Mouse (Mus musculus): ENCODE measurements around the gene Recql5.

Recql5 gene

GRCm38 (mm10) chr11:115900561-115901337, 32.5 kb downstream of the Recql5 start:
- DNase-seq (ENCODE audit: low read depth): no peak

GRCm38 (mm10) chr11:115899486-115900266, 33.6 kb downstream of the Recql5 start, which contains the start of gene Smim5:
Gene Smim5 (plus strand): TSS chr11:115899966.
- peak; percentile 51 for DNase-seq (ENCODE audit: low read depth)

DNA sequence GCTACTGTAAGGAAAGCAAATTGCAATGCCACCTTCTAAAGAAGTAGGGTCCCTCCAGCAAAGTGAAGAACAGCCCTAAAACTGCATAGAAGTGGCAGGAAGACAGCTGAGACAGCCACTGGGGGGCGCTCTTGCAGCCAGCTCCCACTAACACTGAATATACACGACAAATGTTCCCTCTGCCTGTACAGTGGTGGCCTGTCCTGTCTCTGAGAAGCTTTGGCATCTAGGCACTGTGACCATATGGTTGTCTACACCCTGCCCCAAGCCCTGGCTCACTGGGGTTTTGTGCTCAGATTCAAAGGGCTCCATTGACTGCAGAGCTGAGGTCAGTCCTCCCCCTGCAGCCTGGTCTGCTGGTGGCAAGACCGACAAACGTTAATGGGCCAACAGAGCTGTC, 34.4 kb downstream of the Recql5 start:
- no peak for DNase-seq (ENCODE audit: low read depth)

DNA sequence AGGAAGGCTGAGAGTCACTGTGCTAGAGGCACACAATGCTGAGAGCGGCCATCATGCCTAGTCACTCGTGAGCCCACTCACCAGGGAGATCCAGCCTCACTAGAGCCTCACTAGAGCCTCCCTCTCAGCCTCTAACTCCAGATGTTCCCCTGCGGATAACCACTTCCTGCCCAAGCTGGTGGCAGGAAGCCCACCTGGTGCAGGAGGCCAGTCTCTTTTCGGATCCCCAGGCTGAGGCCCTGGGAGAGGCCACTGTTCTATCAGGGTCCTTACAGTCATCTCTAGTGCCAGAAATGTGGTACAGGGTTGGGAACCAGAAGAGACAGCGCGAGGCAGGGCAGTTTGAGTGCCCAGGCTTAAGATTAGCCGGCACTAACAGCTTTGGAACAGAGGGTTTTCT, 34.8 kb downstream of the Recql5 start:
- no peak for DNase-seq (ENCODE audit: low read depth)

- DNase-seq (ENCODE audit: low read depth): no peak
Observed at GRCm38 (mm10) chr11:115894755-115895520, 38.3 kb downstream of the Recql5 start.

DNA sequence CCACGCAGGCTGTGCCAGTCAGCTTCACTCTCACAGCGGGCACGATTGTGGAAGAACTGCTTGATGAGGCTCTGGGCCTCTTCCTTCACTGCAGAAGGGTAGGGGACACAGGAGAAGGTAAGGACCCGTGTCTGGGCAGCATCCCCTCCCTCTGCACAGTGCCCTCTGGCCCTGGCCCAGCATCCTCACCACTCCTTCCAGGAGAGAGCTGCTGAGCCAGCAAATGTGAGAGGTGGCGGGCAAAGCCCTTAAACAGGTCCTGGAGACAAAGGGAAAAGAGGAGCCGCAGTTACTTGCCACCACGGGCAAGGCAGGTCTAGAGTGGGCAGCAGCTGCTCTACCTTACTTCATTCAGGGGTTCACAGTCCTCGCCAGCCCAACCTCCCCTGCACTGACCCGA, 40.2 kb downstream of the Recql5 start:
- DNase-seq (ENCODE audit: low read depth): no peak

DNA sequence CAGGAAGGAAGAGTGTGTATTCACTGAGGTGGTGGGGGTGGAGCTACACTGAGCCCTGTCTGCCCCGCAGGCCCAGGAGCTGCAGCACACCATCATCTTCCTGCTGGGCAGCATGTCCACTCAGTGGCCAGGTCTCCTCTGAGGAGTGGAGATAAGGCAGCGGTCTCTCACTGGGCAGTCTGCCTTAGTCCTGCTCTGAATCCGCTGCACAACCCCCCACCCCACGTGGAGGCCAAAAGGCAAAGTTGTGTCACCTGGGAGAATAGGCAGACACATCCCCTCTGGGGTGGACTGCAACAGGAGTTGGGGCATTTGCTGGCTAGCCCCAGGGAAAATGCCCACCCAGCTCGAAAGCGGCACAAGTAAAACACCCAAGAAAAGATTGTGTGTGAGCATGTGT, 41.1 kb downstream of the Recql5 start:
- DNase-seq (ENCODE audit: low read depth): no peak

GRCm38 (mm10) chr11:115889159-115889558, 44.1 kb downstream of the Recql5 start:
- no peak for DNase-seq (ENCODE audit: low read depth)

DNA sequence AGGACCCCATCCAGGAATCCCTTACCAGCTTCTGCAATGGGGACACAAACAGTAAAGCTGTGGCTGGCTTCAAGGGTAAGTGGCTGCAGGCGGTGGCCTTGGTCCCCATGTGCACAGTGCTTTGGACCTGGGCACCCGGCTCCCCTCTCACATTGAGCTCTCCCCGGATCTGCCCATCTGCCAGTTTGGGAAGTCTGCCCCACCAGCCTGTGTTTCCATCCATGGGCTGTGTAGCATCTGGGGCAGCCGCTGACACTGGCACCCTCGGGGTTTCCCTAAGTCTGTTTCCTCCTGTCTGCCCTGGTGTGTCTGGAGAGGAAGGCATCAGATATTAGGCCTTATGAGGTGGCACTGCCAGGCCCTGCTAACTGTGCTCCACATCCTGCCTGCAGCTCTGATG, 45.3 kb downstream of the Recql5 start:
- no peak for DNase-seq (ENCODE audit: low read depth)

GRCm38 (mm10) chr11:115886446-115886845, 46.8 kb downstream of the Recql5 start:
- no peak for DNase-seq (ENCODE audit: low read depth)

GRCm38 (mm10) chr11:115885281-115885680, 48.0 kb downstream of the Recql5 start:
- DNase-seq (ENCODE audit: low read depth): no peak

- DNase-seq (ENCODE audit: low read depth): no peak
Observed at GRCm38 (mm10) chr11:115884361-115884760, 48.9 kb downstream of the Recql5 start.

DNA sequence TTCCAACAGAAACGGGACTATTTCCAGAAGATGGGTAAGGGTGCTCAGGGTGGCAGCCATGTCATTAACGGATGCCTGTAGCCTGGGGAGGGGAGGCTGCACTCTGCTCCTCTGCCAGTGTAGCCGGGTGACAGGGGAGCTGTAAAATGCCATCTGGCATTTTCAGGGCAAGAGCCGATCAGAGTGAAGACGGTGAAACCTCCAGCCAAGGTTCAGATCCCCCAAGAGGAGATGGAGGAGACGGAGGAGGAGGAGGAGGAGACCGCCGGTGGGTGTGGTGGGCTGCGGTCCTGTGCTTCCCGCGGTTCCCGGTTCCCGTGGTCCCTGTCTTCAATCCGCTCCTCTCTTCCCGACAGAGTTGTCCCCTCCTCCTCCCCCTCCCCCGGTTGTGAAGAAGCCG, 50.0 kb downstream of the Recql5 start:
- no peak for DNase-seq (ENCODE audit: low read depth)

GRCm38 (mm10) chr11:115881002-115881401, 52.3 kb downstream of the Recql5 start:
- no peak for DNase-seq (ENCODE audit: low read depth)

DNA sequence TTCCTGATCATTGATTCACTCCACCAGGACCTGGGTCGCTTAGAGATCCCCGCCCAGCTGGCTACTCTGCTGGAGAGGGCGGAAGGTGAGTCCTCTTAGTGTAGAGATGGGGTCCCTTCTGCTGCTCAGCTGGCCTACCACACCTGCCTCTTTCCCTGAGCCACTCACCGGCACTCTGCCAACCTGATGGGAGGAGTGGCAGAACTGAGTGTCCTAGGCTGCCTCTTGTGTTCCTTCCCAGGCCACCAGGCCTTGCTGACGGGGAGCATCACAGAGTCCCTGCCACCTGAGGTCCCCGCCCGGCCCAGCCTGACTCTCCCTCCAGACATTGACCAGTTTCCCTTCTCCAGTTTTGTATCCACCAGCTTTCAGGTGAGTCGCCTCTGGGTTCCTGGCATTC, 55.2 kb downstream of the Recql5 start:
- DNase-seq (ENCODE audit: low read depth): no peak

GRCm38 (mm10) chr11:115877174-115877755, 56.0 kb downstream of the Recql5 start:
- no peak for DNase-seq (ENCODE audit: low read depth)

DNA sequence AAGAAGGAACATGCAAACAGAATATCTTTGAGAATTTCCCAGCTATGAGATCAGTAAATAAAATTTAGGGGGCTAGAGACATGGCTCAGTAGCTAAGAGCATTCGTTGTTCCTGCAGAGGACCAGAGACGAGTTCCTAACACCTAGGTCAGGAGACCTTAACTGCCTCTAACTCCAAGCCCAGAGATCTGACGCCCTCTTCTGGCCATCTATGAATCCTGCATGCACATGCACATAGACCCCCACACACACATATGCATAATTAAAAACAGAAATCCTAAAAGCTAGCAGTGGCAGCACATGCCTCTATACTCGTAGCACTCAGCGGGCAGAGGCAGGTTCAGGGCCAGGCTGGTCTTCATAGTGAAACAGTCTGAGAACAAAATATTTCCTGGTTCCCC, 56.8 kb downstream of the Recql5 start:
- no peak for DNase-seq (ENCODE audit: low read depth)

- DNase-seq (ENCODE audit: low read depth): no peak
Observed at GRCm38 (mm10) chr11:115875935-115876334, 57.3 kb downstream of the Recql5 start.

DNA sequence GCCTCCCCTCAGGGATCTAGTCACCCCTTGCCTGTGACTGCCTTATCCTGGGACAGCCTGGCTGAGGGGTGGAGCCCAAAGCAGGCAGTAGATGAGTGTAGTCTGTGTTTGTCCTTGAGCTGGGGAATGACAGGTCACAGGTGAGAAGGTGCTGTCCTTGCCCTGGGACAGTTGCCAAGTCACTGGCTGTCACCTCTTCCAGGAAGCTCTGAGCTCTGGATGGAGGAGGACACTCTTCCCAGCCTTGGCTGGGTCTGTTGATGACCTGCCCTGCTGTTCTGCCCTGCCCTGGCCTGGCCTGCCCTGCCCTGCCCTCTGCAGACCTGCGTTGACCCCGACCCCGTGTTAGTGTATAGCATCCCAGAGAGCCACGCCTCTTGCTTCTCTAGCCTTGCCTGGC, 60.8 kb downstream of the Recql5 start:
- no peak for DNase-seq (ENCODE audit: low read depth)

DNA sequence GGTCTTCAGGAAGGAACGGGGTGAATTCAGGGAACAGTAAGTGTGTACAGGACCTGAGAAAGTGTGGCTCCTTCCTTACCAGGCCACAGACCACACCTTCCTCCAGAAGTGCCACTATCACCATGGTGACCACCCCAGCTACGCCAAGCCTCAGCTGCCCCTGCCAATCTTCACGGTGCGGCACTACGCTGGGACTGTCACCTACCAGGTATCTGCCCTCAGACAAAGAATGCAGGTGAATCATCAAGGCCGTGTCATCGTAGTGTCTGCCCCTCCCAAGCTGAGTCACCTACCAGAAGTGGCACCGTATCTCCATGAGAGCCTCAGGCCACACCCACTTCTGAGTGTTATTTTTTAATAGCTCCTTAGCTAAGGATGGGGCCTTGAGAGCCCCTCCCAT, 63.9 kb downstream of the Recql5 start:
- no peak for DNase-seq (ENCODE audit: low read depth)

DNA sequence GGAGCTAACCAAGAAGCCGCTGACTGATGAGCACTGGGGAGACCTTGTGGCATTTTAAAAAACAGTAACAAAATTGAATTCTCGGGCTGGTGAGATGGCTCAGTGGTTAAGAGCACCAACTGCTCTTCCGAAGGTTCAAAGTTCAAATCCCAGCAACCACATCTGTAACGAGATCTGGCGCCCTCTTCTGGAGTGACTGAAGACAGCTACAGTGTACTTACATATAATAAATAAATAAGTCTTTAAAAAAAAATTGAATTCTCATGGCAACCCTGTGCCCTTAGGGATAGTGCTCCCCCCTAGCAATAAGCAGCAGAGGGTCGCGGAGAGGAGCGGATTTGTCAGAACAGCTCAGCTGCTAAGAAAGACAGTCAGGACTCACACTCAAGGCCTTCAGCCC, 69.4 kb downstream of the Recql5 start:
- DNase-seq (ENCODE audit: low read depth): no peak
